In genomic region chr7:115454988-115455387, GRCm38 (mm10) we compare ENCODE assay signal across 23 mouse cellular contexts.
"Had no signal": no experiment of that assay in that cellular context is flagged by ENCODE, and none has a peak within 500 bp of the region (broad histone marks: within the 10 kb centered on the region; RNA-seq: fewer than 3 reads in every experiment).

No protein-coding gene starts in this region.

- H3K4me2 ChIP-seq: heart, embryonic 12.5 days; hindbrain, embryonic 12.5 days; hindbrain, embryonic 14.5 days; intestine, embryonic 15.5 days; limb, embryonic 12.5 days had no signal

- H3K9me3 ChIP-seq: heart, embryonic 10.5 days; heart, embryonic 12.5 days; hindbrain, embryonic 10.5 days; hindbrain, embryonic 12.5 days; intestine, embryonic 15.5 days; limb, embryonic 10.5 days; limb, embryonic 12.5 days had no signal

- DNase-seq: gastrocnemius, postnatal 14 days; gastrocnemius, postnatal 36 days; heart, adult 2 months; heart, postnatal 10 days; heart, postnatal 4 days; kidney, adult 18-20 months; kidney, adult 8-10 months; kidney, postnatal 10 days; kidney, postnatal 25 days; kidney, postnatal 4 days had no signal

- H3K9ac ChIP-seq: heart, embryonic 12.5 days; hindbrain, embryonic 12.5 days; hindbrain, embryonic 14.5 days; intestine, embryonic 15.5 days; limb, embryonic 12.5 days had no signal

- H3K27me3 ChIP-seq: heart, embryonic 12.5 days; intestine, embryonic 15.5 days had no signal

- H3K4me3 ChIP-seq: heart, adult 2 months; heart, embryonic 10.5 days; heart, embryonic 12.5 days; hindbrain, embryonic 10.5 days; hindbrain, embryonic 12.5 days; intestine, embryonic 15.5 days; layer of hippocampus, adult 2 months; left cerebral cortex, adult 2 months; limb, embryonic 10.5 days; limb, embryonic 12.5 days had no signal

- H3K36me3 ChIP-seq: heart, embryonic 10.5 days; heart, embryonic 12.5 days; hindbrain, embryonic 10.5 days; hindbrain, embryonic 12.5 days; intestine, embryonic 15.5 days; limb, embryonic 10.5 days; limb, embryonic 12.5 days had no signal

- H3K27ac ChIP-seq: heart, adult 2 months; heart, embryonic 10.5 days; hindbrain, embryonic 10.5 days; hindbrain, embryonic 12.5 days; hindbrain, embryonic 14.5 days; intestine, embryonic 15.5 days; layer of hippocampus, adult 2 months; left cerebral cortex, adult 2 months had no signal

- ATAC-seq: hindbrain, embryonic 16.5 days; inflammation-experienced regulatory T-cells, adult 6 months; intestine, embryonic 15.5 days; intestine, postnatal 0 days had no signal
